Mouse (Mus musculus): ENCODE measurements at regions not wholly inside any gene's neighbourhood (a gene's known extent, or its start where the extent isn't known, plus 50 kb on each side); places are given as distances from the start of the nearest gene placed in this dataset.
A peak's percentile ranks its signal among the peaks of the same experiment; 100 is the strongest.

DNA sequence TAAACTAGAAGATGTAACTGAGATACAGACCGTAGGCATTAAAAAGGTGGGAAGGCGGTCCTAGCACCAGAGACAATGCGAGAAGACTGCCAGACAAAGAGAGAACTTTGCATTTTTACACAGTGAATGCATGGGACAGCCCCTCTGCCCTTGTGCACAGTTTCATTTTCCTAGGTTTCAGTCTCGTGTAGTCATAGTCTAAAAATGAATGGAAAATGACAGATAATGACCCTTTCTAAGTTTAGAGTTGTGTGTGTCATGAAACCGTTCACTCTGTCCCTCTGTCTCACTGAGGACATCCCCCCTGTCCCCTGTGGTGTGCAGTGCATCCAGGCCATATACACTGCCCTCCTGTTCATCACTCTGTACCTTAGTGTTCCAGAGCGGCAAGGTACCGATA lies 64.6 kb upstream of the Rap1b start (continued):
- no peak for TF ChIP-seq USF2 (conservative IDR thresholded peaks at IDR 0.05; ENCODE audit: low read depth, low read length)
- peak; percentile 61; the same call in 1 of the 2 replicates for TF ChIP-seq SIN3A (IDR thresholded peaks at IDR 0.05; ENCODE audit: low read length)
- no peak for TF ChIP-seq POLR2AphosphoS2 (IDR thresholded peaks at IDR 0.05; ENCODE audit: low read depth, low read length)
- TF ChIP-seq JUN (IDR thresholded peaks at IDR 0.05; ENCODE audit: insufficient read depth, low read depth, low read length): peak; percentile 99
- TF ChIP-seq CHD1 (IDR thresholded peaks at IDR 0.05; ENCODE audit: low read depth, low read length): no peak
- peak; percentile 54; the same call in 1 of the 2 replicates for TF ChIP-seq NELFE (IDR thresholded peaks at IDR 0.05; ENCODE audit: low read depth, low read length)
- peak; percentile 96 for TF ChIP-seq JUND (conservative IDR thresholded peaks at IDR 0.05; ENCODE audit: low read depth, low read length)
- TF ChIP-seq RAD21 (IDR thresholded peaks at IDR 0.05; ENCODE audit: low read depth, low read length): peak; percentile 29
- TF ChIP-seq ZNF384 (IDR thresholded peaks at IDR 0.05; ENCODE audit: low read depth, low read length): no peak
- TF ChIP-seq EP300 (IDR thresholded peaks at IDR 0.05; ENCODE audit: low read length): peak; percentile 99
- TF ChIP-seq MAZ (IDR thresholded peaks at IDR 0.05; ENCODE audit: low read depth, low read length): 0 out of 2 replicates have a peak, but pooled peaks have one; percentile 67
- TF ChIP-seq ELF1 (IDR thresholded peaks at IDR 0.05; ENCODE audit: low read depth, low read length): no peak
- no peak for TF ChIP-seq ZKSCAN1 (IDR thresholded peaks at IDR 0.05; ENCODE audit: borderline replicate concordance, low read depth, low read length)
- no peak for TF ChIP-seq ZC3H11A (IDR thresholded peaks at IDR 0.05; ENCODE audit: low read depth, low read length)
- peak; percentile 100 for TF ChIP-seq MEF2A (IDR thresholded peaks at IDR 0.05; ENCODE audit: borderline replicate concordance, low read depth, low read length)
- TF ChIP-seq MAFK (IDR thresholded peaks at IDR 0.05; ENCODE audit: insufficient replicate concordance, low read length): peak; percentile 84; the same call in 1 of the 2 replicates
- no peak for TF ChIP-seq ZMIZ1 (IDR thresholded peaks at IDR 0.05; ENCODE audit: low read depth, low read length)
- 0 out of 2 replicates have a peak, but pooled peaks have one; percentile 30 for TF ChIP-seq TBP (conservative IDR thresholded peaks at IDR 0.05; ENCODE audit: low read depth, low read length)
- no peak for TF ChIP-seq HCFC1 (IDR thresholded peaks at IDR 0.05; ENCODE audit: low read depth, low read length)

DNA sequence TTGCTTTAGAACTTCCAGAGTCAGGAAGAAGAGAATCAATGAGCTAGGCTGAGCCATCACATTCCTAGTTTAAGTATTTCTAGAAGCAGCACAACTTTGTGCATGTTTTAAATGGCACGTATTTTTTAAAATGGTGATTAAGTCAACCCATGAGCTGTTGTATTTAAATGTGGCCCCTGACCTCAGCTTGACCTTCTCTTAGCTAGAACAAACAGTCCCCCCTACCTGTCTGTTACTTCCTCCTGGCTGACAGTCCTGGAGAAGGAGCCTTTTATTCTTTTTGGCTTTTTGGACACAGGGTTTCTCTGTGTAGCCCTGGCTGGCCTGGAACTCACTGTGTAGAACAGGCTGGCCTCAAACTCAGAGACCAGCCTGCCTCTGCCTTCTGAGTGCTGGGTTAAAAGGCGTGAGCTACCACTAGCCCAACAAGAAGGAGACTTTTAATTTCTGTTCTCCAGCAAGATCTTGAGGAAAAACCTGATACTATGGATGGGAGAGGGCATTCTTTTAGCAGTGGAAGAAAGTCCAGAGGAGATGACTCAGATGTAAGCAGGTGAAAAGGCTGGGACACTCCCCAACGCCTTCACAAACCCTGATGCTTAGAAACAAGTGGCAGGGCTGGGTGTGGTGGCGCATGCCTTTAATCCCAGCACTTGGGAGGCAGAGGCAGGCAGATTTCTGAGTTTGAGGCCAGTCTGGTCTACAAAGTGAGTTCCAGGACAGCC lies 69.3 kb upstream of the Rap1b start:
- TF ChIP-seq MAX (IDR thresholded peaks at IDR 0.05; ENCODE audit: low read length) (no peak), BHLHE40 (IDR thresholded peaks at IDR 0.05; ENCODE audit: low read depth, low read length) (no peak)
- in situ Hi-C loops (cut with MboI; ENCODE audit: low pct_ligation_motif_present, low pct_unique_long_range_greater_than_20kb, low sequenced_read_pairs): no loop called here

More for the DNA sequence above, 69.3 kb upstream of the Rap1b start:
- Histone ChIP-seq H3K9ac (ENCODE audit: insufficient read depth, low read depth) (no peak overlapping the region), H3K36me3 (replicated peaks in 1 of 2; ENCODE audit: control insufficient read depth in 1 of 2, insufficient read depth in 1 of 2, low read length in 1 of 2) (no peaks in the 10 kb centered on the region), H3K27ac (ENCODE audit: insufficient read depth, low read depth) (no peak overlapping the region), H3K27me3 (replicated peaks) (no peaks in the 10 kb centered on the region), H3K79me2 (replicated peaks; ENCODE audit: control insufficient read depth, extremely low read depth, insufficient read depth, poor library complexity, severe bottlenecking) (no peaks in the 10 kb centered on the region), H3K4me1 (ENCODE audit: control insufficient read depth in 1 of 2, insufficient read depth in 2 of 2) (peaks cover 3 to 16% of the 10 kb centered on the region in 2 experiments), H3K4me3 (replicated peaks in 1 of 3; ENCODE audit: low read depth in 2 of 3, low read length in 2 of 3, poor library complexity in 1 of 3) (no peak overlapping the region), H3K4me2 (ENCODE audit: insufficient read depth, low read depth, poor library complexity, severe bottlenecking) (no peak overlapping the region), H3K9me3 (replicated peaks; ENCODE audit: low read length) (peaks cover 5% of the 10 kb centered on the region)
- no peak for DNase-seq (ENCODE audit: extremely low read depth)
- dilution Hi-C loops (cut with MboI; ENCODE audit: extremely low pct_ligation_motif_present, extremely low pct_unique_long_range_greater_than_20kb, low sequenced_read_pairs): no loop called here

Data from CH12.LX (cell line).